Mouse (Mus musculus) embryonic facial prominence, embryonic 10.5 days (tissue): ENCODE measurements around the gene Pla1a. TPM values are rescaled to one million over a fixed set of nuclear protein-coding genes. Genes with fewer than 3 reads are reported as not detected.
A peak's percentile ranks its signal among the peaks of the same experiment; 100 is the strongest.

ENCODE experiments used
- DNase-seq: peaks from one replicate; pipeline ENCODE4 v3.0.0-alpha.2; 2017; ENCODE audit warnings: low spot score
- H3K27ac ChIP-seq: fragments of 300-500 bp; sonication (generic); replicated peaks from 2 replicates; pipeline ENCODE4 v1.5.1; 2016; ENCODE audit warnings: mild to moderate bottlenecking
- H3K27me3 ChIP-seq: fragments of 300-500 bp; sonication (generic); replicated peaks from 2 replicates; pipeline ENCODE4 v1.6.1; 2016; ENCODE audit warnings: low read depth, mild to moderate bottlenecking; ENCODE audit not compliant: poor library complexity, severe bottlenecking
- H3K36me3 ChIP-seq: fragments of 300-500 bp; sonication (generic); replicated peaks from 2 replicates; pipeline ENCODE4 v1.6.1; 2016; ENCODE audit warnings: mild to moderate bottlenecking, moderate library complexity
- H3K4me1 ChIP-seq: fragments of 300-500 bp; sonication (generic); 2 replicates; pipeline ENCODE4 v1.6.1; 2016
- H3K4me3 ChIP-seq: fragments of 300-500 bp; sonication (generic); 2 replicates; pipeline ENCODE4 v1.5.1; 2016; ENCODE audit warnings: mild to moderate bottlenecking, moderate library complexity
- H3K9me3 ChIP-seq: fragments of 300-500 bp; sonication (generic); 2 replicates; pipeline ENCODE4 v1.6.1; 2016; ENCODE audit warnings: mild to moderate bottlenecking
- WGBS: fragments of 180-500 bp; shearing (Covaris S2); methylation state at CpG from one replicate; pipeline ENCODE4 v1.1.7; 2016; 5-methylcytosine and 5-hydroxymethylcytosine counted together
- polyA plus RNA-seq: library from polyadenylated mRNA; unstranded; fragments of >200 nt; fragmentation: Nextera tagmentation; extraction: Ambion mirVana; gene quantifications from 2 replicates; pipeline ENCODE4 v1.2.1, GENCODE M21; 2016

The Pla1a gene
- polyA plus RNA-seq, 1 experiment from 2014 or later, result not detected

DNA sequence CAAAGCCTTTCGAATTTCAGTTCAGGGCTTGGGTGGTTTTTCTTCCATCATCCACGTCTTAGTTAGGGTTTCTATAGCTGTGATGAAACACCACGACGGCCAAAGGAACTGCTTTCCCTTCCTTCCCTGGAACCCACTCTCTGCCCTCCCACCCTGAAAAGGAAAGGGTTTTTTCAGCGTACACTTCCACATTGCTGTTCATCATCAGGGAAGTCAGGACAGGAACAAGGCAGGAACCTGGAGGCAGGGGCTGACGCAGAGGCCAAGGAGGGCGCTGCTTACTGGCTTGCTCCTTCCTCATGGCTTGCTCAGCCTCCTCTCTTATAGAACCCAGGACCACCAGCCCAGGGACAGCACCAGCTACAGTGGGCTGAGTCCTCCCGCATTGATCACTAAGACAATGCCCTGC, 56.1 kb downstream of the Pla1a start:
- Histone ChIP-seq H3K4me3 (peak overlapping the region; percentile 44), H3K27ac (peak overlapping the region; percentile 78), H3K9me3 (no peaks in the 10 kb centered on the region), H3K27me3 (0 out of 2 replicates have a peak, but pooled peaks cover 3% of the 10 kb centered on the region), H3K36me3 (no peaks in the 10 kb centered on the region), H3K4me1 (peaks cover 28% of the 10 kb centered on the region)
- WGBS, result 60% methylated on average over 8 of the region's 8 CpGs
- no peak for DNase-seq

DNA sequence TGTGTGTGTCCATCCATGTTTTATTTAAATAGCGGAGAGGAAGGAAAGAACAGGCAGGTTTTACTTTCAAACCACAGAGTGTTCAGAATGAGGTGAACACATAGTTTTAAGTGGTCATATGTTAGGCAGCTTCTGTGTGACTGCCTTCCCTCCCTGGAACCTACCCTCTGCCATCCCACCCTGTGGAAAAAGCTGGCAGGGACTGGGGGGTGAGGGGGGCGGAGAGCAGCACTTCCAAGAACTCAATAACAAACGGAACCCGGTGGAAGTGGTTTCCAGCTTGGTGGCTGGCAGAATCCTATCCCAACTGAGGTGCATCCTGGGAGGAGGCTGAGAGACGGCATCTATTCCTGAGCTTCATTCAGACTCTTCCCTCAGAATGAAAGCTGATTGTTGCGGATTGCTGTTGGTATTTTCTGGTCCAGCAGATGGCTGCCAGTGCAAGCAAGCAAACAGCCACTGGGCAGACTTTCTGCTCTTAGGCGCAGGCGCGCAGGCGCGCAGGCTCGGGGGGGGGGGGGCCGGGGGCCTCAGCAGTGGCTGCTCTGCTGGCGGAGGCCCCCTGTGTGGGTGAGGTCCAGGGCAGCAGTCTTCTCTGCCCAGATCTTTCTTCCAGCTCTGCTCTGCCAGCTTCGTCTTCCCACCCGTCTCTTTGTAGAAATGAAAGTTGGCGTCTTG, 56.6 kb downstream of the Pla1a start:
- Histone ChIP-seq H3K9me3 (no peaks in the 10 kb centered on the region), H3K27me3 (0 out of 2 replicates have a peak, but pooled peaks cover 3% of the 10 kb centered on the region), H3K4me1 (peaks cover 28% of the 10 kb centered on the region), H3K4me3 (peak overlapping the region; percentile 44), H3K27ac (peak overlapping the region; percentile 78), H3K36me3 (no peaks in the 10 kb centered on the region)
- DNase-seq, result peak; percentile 77
- 38% methylated on average over 17 of the region's 17 CpGs for WGBS

DNA sequence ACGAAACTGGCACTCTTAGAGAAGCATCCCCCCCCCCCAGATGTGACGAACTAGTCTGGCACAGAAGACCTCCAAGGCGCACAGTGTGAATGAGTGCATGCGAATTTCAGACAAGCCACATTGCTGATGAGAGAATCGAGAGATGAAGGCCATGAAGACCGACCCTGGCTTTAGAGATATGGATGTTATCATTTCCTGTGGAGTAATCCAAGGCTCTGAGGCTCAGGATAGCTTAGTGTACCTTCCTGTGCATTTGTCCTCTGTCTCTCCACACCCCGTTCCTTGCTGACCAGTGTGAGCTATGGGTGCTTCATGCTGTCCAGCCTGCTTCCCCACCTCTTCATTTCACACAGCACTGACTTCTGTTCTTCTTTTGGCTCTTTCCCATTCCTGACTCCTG, 57.8 kb downstream of the Pla1a start:
- no peak overlapping the region for H3K4me3 ChIP-seq
- no peaks in the 10 kb centered on the region for H3K9me3 ChIP-seq
- H3K4me1 ChIP-seq, result peaks cover 34% of the 10 kb centered on the region
- H3K27ac ChIP-seq, result no peak overlapping the region
- no peaks in the 10 kb centered on the region for H3K36me3 ChIP-seq
- DNase-seq, result no peak
- 80% methylated on average over 7 of the region's 7 CpGs for WGBS
- 0 out of 2 replicates have a peak, but pooled peaks cover 3% of the 10 kb centered on the region for H3K27me3 ChIP-seq

DNA sequence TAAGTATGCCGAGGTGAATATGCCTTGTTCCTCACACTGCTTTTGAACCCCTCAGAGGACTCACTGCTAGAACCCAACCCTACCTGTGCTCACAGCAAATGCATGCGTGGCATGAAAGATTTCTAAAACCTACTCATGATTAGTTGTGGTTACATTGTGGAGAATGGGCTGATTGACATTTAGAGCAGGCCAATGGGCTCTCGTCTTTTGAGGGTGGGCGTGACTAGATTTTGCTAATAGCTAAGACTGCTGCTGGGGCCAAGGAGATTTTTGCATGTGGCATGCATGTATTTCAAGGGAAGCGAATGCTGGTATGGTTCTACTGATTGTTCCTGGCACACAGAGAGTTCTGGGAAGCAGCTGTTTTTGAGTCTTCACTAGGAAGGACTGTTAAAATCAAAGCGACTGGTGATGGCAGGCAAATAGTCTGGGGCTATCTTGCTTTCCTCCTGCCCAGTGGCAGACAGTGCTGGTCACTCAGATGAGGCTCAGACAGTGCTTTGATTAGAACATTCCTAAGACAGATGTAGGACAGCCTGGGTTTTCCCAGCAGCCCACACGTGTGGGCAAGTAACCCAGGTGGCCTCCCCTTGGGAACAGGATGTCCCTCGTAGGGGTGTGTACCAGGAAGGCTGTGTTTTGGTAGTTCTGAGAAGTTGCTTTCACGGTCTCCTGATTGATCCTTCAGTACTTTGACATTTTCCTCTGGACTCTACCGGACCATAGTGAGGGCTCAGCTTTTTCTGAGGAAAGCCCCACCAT, 58.4 kb downstream of the Pla1a start:
- DNase-seq, result no peak
- peak overlapping the region; percentile 29 for H3K4me3 ChIP-seq
- H3K27ac ChIP-seq, result no peak overlapping the region
- 0 out of 2 replicates have a peak, but pooled peaks cover 3% of the 10 kb centered on the region for H3K27me3 ChIP-seq
- WGBS, result 80% methylated on average over 10 of the region's 10 CpGs
- no peaks in the 10 kb centered on the region for H3K36me3 ChIP-seq
- H3K9me3 ChIP-seq, result no peaks in the 10 kb centered on the region
- peaks cover 38% of the 10 kb centered on the region for H3K4me1 ChIP-seq

DNA sequence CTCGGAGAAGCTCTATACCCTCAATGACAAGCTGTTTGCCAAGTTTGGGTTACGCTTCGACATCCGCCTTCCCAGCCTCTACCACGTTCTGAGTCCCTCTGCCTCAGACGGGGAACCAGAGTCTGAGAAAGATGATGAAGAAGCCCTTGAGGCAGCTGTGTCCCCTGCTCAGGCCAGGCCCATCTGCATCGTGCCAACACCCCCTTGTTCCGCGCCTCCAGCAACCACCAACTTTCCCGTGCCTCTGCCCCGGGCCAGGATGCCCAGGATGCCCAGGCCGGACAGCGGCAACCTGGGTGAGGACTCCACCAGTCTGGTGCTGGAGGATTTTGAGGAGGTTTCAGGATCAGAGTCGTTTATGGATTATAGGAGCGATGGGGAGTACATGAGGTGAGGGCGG, 59.0 kb downstream of the Pla1a start:
- WGBS, result 85% methylated on average over 16 of the region's 16 CpGs
- Histone ChIP-seq H3K27ac (no peak overlapping the region; the same call in 1 of the 2 replicates), H3K36me3 (no peaks in the 10 kb centered on the region), H3K4me3 (peak overlapping the region; percentile 29), H3K9me3 (no peaks in the 10 kb centered on the region), H3K4me1 (peaks cover 35% of the 10 kb centered on the region), H3K27me3 (0 out of 2 replicates have a peak, but pooled peaks cover 3% of the 10 kb centered on the region)
- DNase-seq, result no peak

DNA sequence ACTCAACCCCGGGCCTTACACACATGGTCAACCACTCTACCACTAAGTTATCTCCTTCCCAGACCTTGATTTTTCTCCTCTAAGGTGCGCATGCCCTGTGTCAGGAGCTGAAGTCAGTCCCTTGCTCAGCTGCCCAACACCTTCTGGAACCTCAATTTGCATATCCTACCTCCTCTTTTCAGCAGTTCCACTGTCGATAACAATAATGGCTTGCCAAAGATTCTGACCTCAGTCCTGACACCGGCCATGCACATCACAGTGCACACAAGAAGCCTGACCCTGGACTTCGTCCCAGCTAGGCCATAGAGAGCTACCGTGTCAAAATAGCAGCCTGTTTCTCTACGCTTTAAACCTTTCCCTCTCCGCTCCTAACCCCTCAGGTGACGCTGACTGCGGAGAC, 59.5 kb downstream of the Pla1a start:
- no peaks in the 10 kb centered on the region for H3K9me3 ChIP-seq

DNA sequence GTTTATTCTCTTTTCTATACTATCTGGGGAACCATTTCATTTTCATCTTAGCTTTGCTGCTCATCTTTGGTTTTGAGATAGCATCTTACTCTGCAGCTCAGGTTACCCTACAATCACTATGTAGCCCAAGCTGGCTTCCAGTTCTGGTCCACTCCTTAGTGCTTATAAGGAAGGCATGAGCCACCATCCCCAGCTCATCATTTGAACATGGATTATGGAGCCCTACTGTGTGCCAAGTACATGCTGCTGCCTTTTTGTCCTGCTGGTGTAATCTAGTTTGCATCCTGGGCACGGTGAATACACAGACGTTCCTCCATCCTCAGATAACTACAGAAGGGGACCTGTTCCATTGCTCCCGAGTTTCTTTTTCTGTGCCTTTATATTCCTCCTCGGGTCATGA, 60.1 kb downstream of the Pla1a start:
- H3K9me3 ChIP-seq, result no peaks in the 10 kb centered on the region
- H3K4me3 ChIP-seq, result no peak overlapping the region
- no peak for DNase-seq
- no peaks in the 10 kb centered on the region for H3K36me3 ChIP-seq
- 84% methylated on average over 4 of the region's 4 CpGs for WGBS
- 0 out of 2 replicates have a peak, but pooled peaks cover 3% of the 10 kb centered on the region for H3K27me3 ChIP-seq
- no peak overlapping the region for H3K27ac ChIP-seq
- H3K4me1 ChIP-seq, result peaks cover 34% of the 10 kb centered on the region

More for the DNA sequence above, 59.5 kb downstream of the Pla1a start:
- peaks cover 32% of the 10 kb centered on the region for H3K4me1 ChIP-seq
- 0 out of 2 replicates have a peak, but pooled peaks cover 3% of the 10 kb centered on the region for H3K27me3 ChIP-seq
- H3K27ac ChIP-seq, result no peak overlapping the region
- WGBS, result 87% methylated on average over 10 of the region's 10 CpGs
- H3K4me3 ChIP-seq, result no peak overlapping the region
- DNase-seq, result no peak
- no peaks in the 10 kb centered on the region for H3K36me3 ChIP-seq

DNA sequence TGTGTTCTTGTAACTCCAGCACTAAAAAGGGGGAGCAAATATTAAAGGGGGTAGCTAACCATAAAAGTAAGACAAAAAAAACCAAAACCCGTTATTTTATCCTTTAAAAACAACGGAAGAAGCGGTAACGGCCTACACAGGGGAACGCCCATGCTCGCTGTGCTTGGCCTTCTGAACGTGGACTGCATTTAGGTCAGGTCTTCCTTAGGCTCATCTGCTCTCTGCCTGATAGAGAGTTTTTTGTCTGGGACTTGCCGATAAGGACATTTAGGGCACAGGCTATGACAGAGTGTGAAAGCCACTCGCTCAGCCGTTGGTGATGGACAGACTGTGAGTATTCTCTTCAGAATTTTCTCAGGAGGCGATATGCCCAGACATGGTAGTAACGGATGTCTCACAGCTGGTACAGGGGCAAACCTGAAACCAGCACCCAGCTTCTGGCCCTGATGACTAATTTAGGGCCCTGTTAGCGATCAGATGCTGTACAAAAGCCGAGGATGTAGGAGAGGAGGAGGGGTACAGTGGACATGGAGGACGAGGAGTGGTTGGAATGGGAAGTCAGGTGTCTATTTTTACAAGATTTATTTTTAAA, 61.1 kb downstream of the Pla1a start:
- no peak for DNase-seq
- Histone ChIP-seq H3K4me3 (no peak overlapping the region), H3K36me3 (no peaks in the 10 kb centered on the region), H3K9me3 (no peaks in the 10 kb centered on the region), H3K27ac (no peak overlapping the region), H3K4me1 (peaks cover 30% of the 10 kb centered on the region), H3K27me3 (no peaks in the 10 kb centered on the region)
- WGBS, result 89% methylated on average over 15 of the region's 15 CpGs

DNA sequence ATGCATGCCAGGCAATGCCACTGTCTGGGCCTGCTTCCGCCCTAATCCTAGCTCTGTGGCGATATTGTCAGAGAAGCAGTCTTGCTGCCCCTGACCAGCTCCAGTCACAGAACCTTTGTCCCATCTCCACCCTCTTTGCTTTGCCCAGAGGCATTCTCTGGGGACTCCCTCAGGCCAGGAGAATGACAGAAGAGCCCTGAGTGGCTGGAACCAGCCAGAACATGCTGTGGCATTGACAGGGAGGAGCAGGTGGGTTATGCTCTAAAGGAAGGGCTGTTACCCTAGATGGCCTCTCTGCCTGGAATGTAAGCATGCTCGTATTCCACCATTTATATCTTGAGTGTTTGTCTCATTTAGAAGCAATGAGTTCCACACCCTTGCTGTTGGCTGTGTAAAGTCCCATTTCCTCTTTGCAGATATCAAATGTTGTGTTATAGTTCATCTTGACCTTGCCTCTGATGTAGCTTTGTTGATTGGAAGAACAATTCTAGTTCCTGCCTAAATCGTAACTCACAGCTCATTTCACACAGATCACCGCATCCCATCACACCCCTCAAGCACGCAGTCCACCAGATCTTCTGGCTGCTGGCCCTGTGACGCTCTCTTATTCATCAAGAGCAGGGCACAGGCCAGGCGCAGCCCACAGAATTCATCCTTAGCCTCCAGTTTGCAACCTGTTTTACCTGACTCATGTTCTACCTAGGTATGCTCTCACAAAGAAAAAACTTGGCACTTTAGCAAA, 62.1 kb downstream of the Pla1a start:
- Histone ChIP-seq H3K27ac (peak overlapping the region; percentile 35), H3K36me3 (no peaks in the 10 kb centered on the region), H3K4me3 (no peak overlapping the region), H3K4me1 (peaks cover 20% of the 10 kb centered on the region), H3K27me3 (no peaks in the 10 kb centered on the region), H3K9me3 (no peaks in the 10 kb centered on the region)
- DNase-seq, result no peak
- WGBS, result 85% methylated on average over 8 of the region's 8 CpGs

DNA sequence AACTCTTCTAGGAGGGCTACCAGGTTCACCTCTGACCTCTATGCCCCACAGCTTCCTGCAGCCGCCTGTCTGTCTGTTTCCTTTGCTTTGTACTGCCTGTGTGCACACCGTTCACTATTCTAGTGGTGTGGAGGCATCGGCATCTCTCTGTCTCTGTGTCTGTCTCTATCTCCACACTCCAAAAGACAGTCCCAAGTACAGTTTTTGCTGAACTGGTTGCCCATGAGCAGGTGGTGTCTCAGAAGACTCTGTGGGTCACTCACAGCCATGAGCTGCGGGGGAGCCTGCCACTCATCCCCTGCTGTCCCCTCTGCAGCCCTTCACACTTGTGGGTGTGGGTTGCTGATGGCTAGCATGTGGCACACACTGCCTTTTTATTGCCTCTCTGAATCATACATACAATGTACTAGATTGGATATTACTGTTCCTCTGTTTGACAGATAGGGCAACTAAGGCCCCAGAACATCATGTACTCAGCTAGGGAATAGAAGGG, 62.9 kb downstream of the Pla1a start:
- H3K27me3 ChIP-seq, result no peaks in the 10 kb centered on the region
- H3K9me3 ChIP-seq, result no peaks in the 10 kb centered on the region
- 76% methylated on average over 4 of the region's 4 CpGs for WGBS
- no peaks in the 10 kb centered on the region for H3K36me3 ChIP-seq
- H3K4me3 ChIP-seq, result no peak overlapping the region
- 0 out of 2 replicates have a peak overlapping the region, but pooled peaks have one; percentile 35 for H3K27ac ChIP-seq
- no peak for DNase-seq
- peaks cover 20% of the 10 kb centered on the region for H3K4me1 ChIP-seq

DNA sequence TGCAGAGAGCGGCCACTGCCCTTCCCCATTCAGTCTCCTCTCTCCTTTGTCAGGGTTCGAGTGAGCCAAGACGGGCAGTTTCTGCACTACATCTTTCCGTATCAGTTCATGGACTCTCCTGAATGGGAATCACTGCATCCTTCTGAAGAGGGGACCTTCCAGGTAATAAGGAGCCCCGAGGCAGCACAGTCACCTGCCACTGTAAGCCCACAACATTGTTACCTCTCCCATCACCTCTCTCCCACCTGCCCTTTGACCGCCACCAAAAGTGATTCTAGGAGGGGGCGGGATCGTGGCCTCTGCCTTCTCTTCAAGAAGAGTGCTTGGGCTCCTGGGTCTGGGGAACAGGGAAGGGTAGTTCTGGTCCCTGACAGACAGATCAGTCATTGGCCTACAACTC, 63.5 kb downstream of the Pla1a start:
- DNase-seq, result no peak
- Histone ChIP-seq H3K4me1 (peaks cover 18% of the 10 kb centered on the region), H3K36me3 (no peaks in the 10 kb centered on the region), H3K9me3 (no peaks in the 10 kb centered on the region), H3K27ac (no peak overlapping the region), H3K4me3 (no peak overlapping the region), H3K27me3 (no peaks in the 10 kb centered on the region)
- 91% methylated on average over 8 of the region's 8 CpGs for WGBS

DNA sequence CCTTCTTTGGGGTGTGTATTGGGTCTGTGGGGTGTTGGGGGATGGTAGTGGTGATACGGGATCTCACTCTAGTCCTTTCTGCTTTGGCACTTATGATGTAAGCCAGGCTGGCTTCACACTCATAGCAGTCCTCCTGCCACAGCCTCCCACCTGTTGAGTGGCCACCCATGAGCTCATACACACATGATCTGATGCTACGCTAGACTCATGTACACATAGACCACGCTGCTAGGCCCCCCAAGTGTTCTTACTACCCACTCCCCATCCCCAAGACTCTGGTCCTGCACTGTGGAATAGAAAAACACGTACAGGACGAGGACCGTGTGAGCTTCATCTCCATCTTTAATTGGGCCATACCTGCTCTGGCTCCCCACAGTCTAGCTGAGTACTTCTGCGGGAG, 63.9 kb downstream of the Pla1a start:
- Histone ChIP-seq H3K4me3 (no peak overlapping the region), H3K27ac (no peak overlapping the region)
- WGBS, result 89% methylated on average over 7 of the region's 7 CpGs

More for the DNA sequence above, 63.9 kb downstream of the Pla1a start:
- H3K4me1 ChIP-seq, result peaks cover 18% of the 10 kb centered on the region
- no peaks in the 10 kb centered on the region for H3K36me3 ChIP-seq
- H3K9me3 ChIP-seq, result no peaks in the 10 kb centered on the region
- no peak for DNase-seq
- H3K27me3 ChIP-seq, result no peaks in the 10 kb centered on the region
